Mouse (Mus musculus): Measurements from ENCODE around the gene Ciapin1.

GRCm38 (mm10) chr8:94800278-94800968 is 37.7 kb downstream of the Ciapin1 start:
- no peak for TF ChIP-seq USF1 (IDR thresholded peaks at IDR 0.05; ENCODE audit: low read depth)
- no peak for TF ChIP-seq CEBPB (IDR thresholded peaks at IDR 0.05; ENCODE audit: low read depth)
- TF ChIP-seq MYOG (IDR thresholded peaks at IDR 0.05; ENCODE audit: control insufficient read depth, extremely low read depth, insufficient read length), result no peak
- no peak for TF ChIP-seq MAX (IDR thresholded peaks at IDR 0.05)
- no peak for TF ChIP-seq CTCF (IDR thresholded peaks at IDR 0.05; ENCODE audit: control insufficient read depth, insufficient read depth, insufficient read length)
- TF ChIP-seq FOSL1 (IDR thresholded peaks at IDR 0.05; ENCODE audit: insufficient read depth, low read length, poor library complexity, severe bottlenecking), result no peak
